Mouse (Mus musculus): ENCODE results near the gene Syngr3. TPM values are rescaled to one million over a fixed set of nuclear protein-coding genes. Genes with fewer than 3 reads are reported as not detected.

Syngr3 gene
- not detected in 4 replicates for total RNA-seq (2023)

GRCm38 (mm10) chr17:24689251-24690081 lies at the start of gene Syngr3:
Gene Syngr3, minus strand, starts transcription at chr17:24689955.

GRCm38 (mm10) chr17:24736330-24737051 lies 46.7 kb upstream of the Syngr3 start, which contains the start of gene Msrb1:
Gene Msrb1, plus strand, starts transcription at chr17:24736642.

GRCm38 (mm10) chr17:24727618-24728017 lies 37.9 kb upstream of the Syngr3 start, which contains the start of gene Rpl3l:
Gene Rpl3l, plus strand, starts transcription at chr17:24727820.

GRCm38 (mm10) chr17:24724184-24724583 lies 34.4 kb upstream of the Syngr3 start, which contains the start of gene Ndufb10:
Gene Ndufb10, minus strand, starts transcription at chr17:24724478.

DNA sequence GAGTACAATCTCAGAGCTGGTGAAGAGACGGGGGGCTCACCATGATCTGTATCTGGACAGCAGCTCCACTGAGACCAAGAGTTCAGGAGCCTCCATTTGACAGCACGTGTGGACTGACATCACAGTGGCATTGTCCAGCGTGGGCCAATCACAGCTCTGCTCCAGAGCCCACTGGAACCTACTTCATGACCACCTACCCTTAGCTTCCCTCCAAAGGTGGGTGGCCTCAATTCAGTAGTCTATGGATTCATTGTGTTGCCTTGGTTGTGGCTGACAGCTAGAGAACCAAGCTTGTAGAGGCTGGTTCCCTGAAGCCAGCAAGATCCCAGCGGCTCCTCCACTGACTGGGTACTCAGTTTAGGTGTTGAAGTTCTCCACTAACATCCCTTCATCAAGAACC lies 28.2 kb upstream of the Syngr3 start, which contains the start of the genes Rnf151 and Rps2:
TSS of gene Rnf151 (minus strand) at position 121 of the 400 bp plus-strand sequence.
TSS of gene Rps2 (plus strand) at position 174 of the 400 bp plus-strand sequence.

DNA sequence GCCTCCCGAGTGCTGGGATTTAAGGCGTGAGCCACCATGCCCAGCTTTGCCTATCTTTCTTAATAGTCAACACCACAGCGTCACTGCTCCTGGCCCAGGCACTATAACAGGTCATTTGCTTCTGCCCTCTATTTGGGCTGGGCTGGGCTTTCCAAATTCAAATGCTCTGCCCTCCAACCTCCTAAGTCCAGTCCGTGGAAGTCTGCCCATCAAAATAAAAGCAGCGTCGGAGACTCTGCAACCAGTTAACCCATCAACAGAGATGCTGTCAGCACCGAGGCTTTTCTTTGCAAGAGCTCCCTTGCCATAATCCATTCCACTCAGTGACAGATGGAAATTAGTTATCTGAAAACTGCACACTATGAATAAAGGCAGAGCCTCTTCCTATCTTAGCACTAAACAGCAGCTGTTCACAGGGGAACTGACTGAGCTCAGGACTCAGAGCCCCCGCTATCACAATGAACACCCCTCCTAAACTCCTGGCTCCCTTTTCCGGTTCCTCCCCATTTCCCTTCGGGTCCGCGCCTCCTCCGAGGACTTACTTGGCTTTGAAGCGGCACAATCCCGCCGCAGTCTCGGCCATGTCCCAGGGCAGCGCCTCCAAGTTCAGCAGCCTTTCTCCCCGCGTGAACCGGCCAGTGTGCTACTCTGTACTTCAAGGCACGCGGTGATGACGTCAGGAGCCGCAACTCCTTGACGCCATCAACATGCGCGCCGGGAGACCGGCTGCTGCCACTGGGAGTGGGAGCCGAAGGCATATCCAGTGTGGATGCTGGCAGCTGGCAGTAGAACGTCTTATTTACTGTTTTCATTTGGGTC lies 17.4 kb upstream of the Syngr3 start, which contains the start of gene Tbl3:
TSS of gene Tbl3 (minus strand) at position 679 of the 819 bp plus-strand sequence.

GRCm38 (mm10) chr17:24696011-24696697 lies 6.4 kb upstream of the Syngr3 start, which contains the start of the genes Gfer and Noxo1:
Gene Gfer, minus strand, starts transcription at chr17:24696156.
Gene Noxo1, plus strand, starts transcription at chr17:24696234.

GRCm38 (mm10) chr17:24669545-24670245 lies 20.1 kb downstream of the Syngr3 start, which contains the start of gene Zfp598:
Gene Zfp598, plus strand, starts transcription at chr17:24669687.

GRCm38 (mm10) chr17:24658017-24658758 lies 31.6 kb downstream of the Syngr3 start, which contains the start of gene Npw:
Gene Npw, minus strand, starts transcription at chr17:24658457.

GRCm38 (mm10) chr17:24650070-24650616 lies 39.6 kb downstream of the Syngr3 start, which contains the start of gene Slc9a3r2:
Gene Slc9a3r2, minus strand, starts transcription at chr17:24650327.

Other genes with a start within 250 kb of the Syngr3 start
- 5.2 to 8.2 TPM (median 6.5 TPM) in 4 replicates for gene Dnase1l2, start 246.8 kb downstream of the Syngr3 start, total RNA-seq (2023)
- 53.5 to 67.6 TPM (median 60.7 TPM) in 4 replicates for gene E4f1, start 219.6 kb downstream of the Syngr3 start, total RNA-seq (2023)
- 14.3 to 17.9 TPM (median 16.6 TPM) in 4 replicates for gene Pgp, start 219.6 kb downstream of the Syngr3 start, total RNA-seq (2023)
- 0.91 to 1.0 TPM in 2 of 4 replicates, not detected in the others for gene Bricd5, start 216.1 kb downstream of the Syngr3 start, total RNA-seq (2023)
- gene Mlst8, start 210.9 kb downstream of the Syngr3 start, total RNA-seq (2023), result 16.1 to 24.1 TPM (median 21.4 TPM) in 4 replicates
- gene Caskin1, start 201.4 kb downstream of the Syngr3 start, total RNA-seq (2023), result not detected in 4 replicates
- gene Traf7, start 162.0 kb downstream of the Syngr3 start, total RNA-seq (2023), result 174 to 212 TPM (median 202 TPM) in 4 replicates
- 0.92 to 3.0 TPM (median 1.4 TPM) in 4 replicates for gene Rab26, start 155.7 kb downstream of the Syngr3 start, total RNA-seq (2023)
- 66.6 to 77.7 TPM (median 73.9 TPM) in 4 replicates for gene Pkd1, start 140.1 kb downstream of the Syngr3 start, total RNA-seq (2023)
- gene Tsc2, start 57.3 kb downstream of the Syngr3 start, total RNA-seq (2023), result 90.9 to 106 TPM (median 96.8 TPM) in 4 replicates
- 4.4 to 5.8 TPM (median 5.0 TPM) in 4 replicates for gene Nthl1, start 57.3 kb downstream of the Syngr3 start, total RNA-seq (2023)
- gene Slc9a3r2, start 39.6 kb downstream of the Syngr3 start, total RNA-seq (2023), result 0.41 to 0.48 TPM in 2 of 4 replicates, not detected in the others
- not detected in 4 replicates for gene Npw, start 31.5 kb downstream of the Syngr3 start, total RNA-seq (2023)
- gene Zfp598, start 20.3 kb downstream of the Syngr3 start, total RNA-seq (2023), result 54.6 to 60.8 TPM (median 56.6 TPM) in 4 replicates
- gene Gfer, start 6.2 kb upstream of the Syngr3 start, total RNA-seq (2023), result 12.9 to 22.3 TPM (median 19.2 TPM) in 4 replicates
- gene Noxo1, start 6.3 kb upstream of the Syngr3 start, total RNA-seq (2023), result 5.5 to 8.2 TPM (median 5.8 TPM) in 4 replicates
- gene Tbl3, start 17.7 kb upstream of the Syngr3 start, total RNA-seq (2023), result 27.5 to 42.8 TPM (median 32.7 TPM) in 4 replicates
- gene Rnf151, start 28.1 kb upstream of the Syngr3 start, total RNA-seq (2023), result not detected in 4 replicates
- gene Rps2, start 28.2 kb upstream of the Syngr3 start, total RNA-seq (2023), result 1,219 to 1,283 TPM (median 1,236 TPM) in 4 replicates
- 67.0 to 84.4 TPM (median 75.9 TPM) in 4 replicates for gene Ndufb10, start 34.5 kb upstream of the Syngr3 start, total RNA-seq (2023)
- gene Rpl3l, start 37.9 kb upstream of the Syngr3 start, total RNA-seq (2023), result 1.6 TPM in 1 of 4 replicates, not detected in the others
- gene Msrb1, start 46.7 kb upstream of the Syngr3 start, total RNA-seq (2023), result 32.3 to 40.3 TPM (median 34.7 TPM) in 4 replicates
- gene Hs3st6, start 63.0 kb upstream of the Syngr3 start, total RNA-seq (2023), result not detected in 4 replicates
- gene Meiob, start 114.3 kb upstream of the Syngr3 start, total RNA-seq (2023), result not detected in 4 replicates
- 29.2 to 37.9 TPM (median 31.8 TPM) in 4 replicates for gene Hagh, start 150.2 kb upstream of the Syngr3 start, total RNA-seq (2023)
- 1.6 to 2.9 TPM (median 2.5 TPM) in 4 replicates for gene Fahd1, start 160.4 kb upstream of the Syngr3 start, total RNA-seq (2023)
- 0.45 to 0.72 TPM (median 0.59 TPM) in 4 replicates for gene Igfals, start 176.0 kb upstream of the Syngr3 start, total RNA-seq (2023)
- gene Nubp2, start 196.4 kb upstream of the Syngr3 start, total RNA-seq (2023), result 53.9 to 62.6 TPM (median 58.4 TPM) in 4 replicates
- gene Spsb3, start 196.7 kb upstream of the Syngr3 start, total RNA-seq (2023), result 22.1 to 30.5 TPM (median 28.7 TPM) in 4 replicates
- gene Eme2, start 205.1 kb upstream of the Syngr3 start, total RNA-seq (2023), result 65.3 to 77.7 TPM (median 72.9 TPM) in 4 replicates
- gene Mrps34, start 205.2 kb upstream of the Syngr3 start, total RNA-seq (2023), result 27.2 to 32.9 TPM (median 29.8 TPM) in 4 replicates
- 16.7 to 22.9 TPM (median 20.5 TPM) in 4 replicates for gene Nme3, start 206.5 kb upstream of the Syngr3 start, total RNA-seq (2023)
- 208 to 219 TPM (median 213 TPM) in 4 replicates for gene Mapk8ip3, start 247.0 kb upstream of the Syngr3 start, total RNA-seq (2023)

All from B cell, adult 62 days (primary cell).